Mouse (Mus musculus): ENCODE data around the gene Clk2.

DNA sequence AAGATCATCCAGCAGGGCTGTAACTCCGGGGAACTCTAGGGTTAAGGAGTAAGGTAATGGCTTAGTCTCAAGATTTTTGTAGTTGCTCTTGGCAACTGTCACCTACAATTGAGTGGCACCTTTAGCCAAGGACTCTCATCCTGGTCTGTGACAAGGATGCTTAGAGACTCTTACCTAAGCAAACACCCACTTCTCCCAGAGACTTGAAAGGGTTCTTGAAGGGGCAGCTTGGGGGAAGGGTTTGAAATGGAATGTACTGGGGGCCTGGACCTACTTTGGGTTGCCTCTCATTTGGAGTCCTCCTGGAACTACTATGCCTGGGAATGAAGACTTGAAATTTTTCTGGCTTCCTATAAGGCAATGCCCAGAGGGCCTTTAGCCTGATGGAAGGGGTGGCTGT is 53.7 kb downstream of the Clk2 start:
- TF ChIP-seq CTCF (IDR thresholded peaks at IDR 0.05; ENCODE audit: low read depth, low read length) (no peak), POLR2A (IDR thresholded peaks at IDR 0.05; ENCODE audit: extremely low read depth, insufficient read depth, low read length) (no peak)
